Mouse (Mus musculus) yolk sac, embryonic 10.5 days (tissue): ENCODE measurements at regions not wholly inside any gene's neighbourhood (a gene's known extent, or its start where the extent isn't known, plus 50 kb on each side); places are given as distances from the start of the nearest gene placed in this dataset.
"Not testable (repeated sequence)": the region's sequence is repeated elsewhere in the genome, so short reads cannot be mapped to it uniquely, and the experiment has no call there.

Source experiments
- DNase-seq: peaks from one replicate; pipeline ENCODE4 v3.0.0-alpha.2; 2017; ENCODE audit warnings: low spot score

GRCm38 (mm10) chr12:114008491-114008890, 464.8 kb downstream of the Adam6a start:
- DNase-seq: not testable (repeated sequence)

- no peak for DNase-seq
Measured at GRCm38 (mm10) chr12:114009391-114009790, 465.7 kb downstream of the Adam6a start.

GRCm38 (mm10) chr12:114012860-114013259, 469.2 kb downstream of the Adam6a start:
- peak; percentile 5 for DNase-seq

- DNase-seq: not testable (repeated sequence)
Measured at GRCm38 (mm10) chr12:114037011-114037410, 493.3 kb downstream of the Adam6a start.

- not testable (repeated sequence) for DNase-seq
Measured at GRCm38 (mm10) chr12:114047991-114048390, 504.3 kb downstream of the Adam6a start.

- DNase-seq: no peak
Measured at GRCm38 (mm10) chr12:114053341-114053740, 509.6 kb downstream of the Adam6a start.

GRCm38 (mm10) chr12:114059615-114060014, 515.9 kb downstream of the Adam6a start:
- DNase-seq: no peak

- no peak for DNase-seq
Measured at GRCm38 (mm10) chr12:114067166-114067565, 523.5 kb downstream of the Adam6a start.

- DNase-seq: not testable (repeated sequence)
Measured at GRCm38 (mm10) chr12:114108731-114109130, 565.0 kb downstream of the Adam6a start.

- DNase-seq: no peak
Measured at GRCm38 (mm10) chr12:114134897-114135296, 591.2 kb downstream of the Adam6a start.

GRCm38 (mm10) chr12:114148779-114149178, 605.1 kb downstream of the Adam6a start:
- no peak for DNase-seq

- DNase-seq: no peak
Measured at GRCm38 (mm10) chr12:114172305-114172704, 628.6 kb downstream of the Adam6a start.

- DNase-seq: no peak
Measured at GRCm38 (mm10) chr12:114199521-114199920, 655.8 kb downstream of the Adam6a start.

GRCm38 (mm10) chr12:114222541-114222940, 678.8 kb downstream of the Adam6a start:
- DNase-seq: no peak
